Mouse (Mus musculus): ENCODE measurements around the gene Fbxw21. TPM values are rescaled to one million over a fixed set of nuclear protein-coding genes. Genes with fewer than 3 reads are reported as not detected.

Gene Fbxw21
- total and polyA plus RNA-seq, 3 experiments, result not detected

- dilution Hi-C loops (cut with MboI; ENCODE audit: extremely low pct_ligation_motif_present, extremely low pct_unique_long_range_greater_than_20kb, low sequenced_read_pairs) (no loop called here), in situ Hi-C loops (cut with MboI; ENCODE audit: low pct_ligation_motif_present, low pct_unique_long_range_greater_than_20kb, low sequenced_read_pairs) (loop anchor here (5.0 kb wide), 2 partner anchors 34 to 114 kb away; partner anchors contain the start of genes Ccdc51 and Tma7)
- no peaks in the 10 kb centered on the region for H3K79me2 ChIP-seq (replicated peaks; ENCODE audit: control insufficient read depth, extremely low read depth, insufficient read depth, poor library complexity, severe bottlenecking)
- H3K4me2 ChIP-seq (ENCODE audit: insufficient read depth, low read depth, poor library complexity, severe bottlenecking), result no peak overlapping the region
- no peak overlapping the region for H3K9ac ChIP-seq (ENCODE audit: insufficient read depth, low read depth)
- no peaks in the 10 kb centered on the region for H3K36me3 ChIP-seq (replicated peaks in 1 of 2; ENCODE audit: control insufficient read depth in 1 of 2, insufficient read depth in 1 of 2, low read length in 1 of 2)
- H3K9me3 ChIP-seq (replicated peaks; ENCODE audit: low read length), result no peaks in the 10 kb centered on the region
- no peak overlapping the region for H3K4me3 ChIP-seq (replicated peaks in 1 of 3; ENCODE audit: low read depth in 2 of 3, low read length in 2 of 3, poor library complexity in 1 of 3)
- no peak overlapping the region for H3K27ac ChIP-seq (ENCODE audit: insufficient read depth, low read depth)
- DNase-seq (ENCODE audit: extremely low read depth), result no peak
- TF ChIP-seq PAX5 (IDR thresholded peaks at IDR 0.05; ENCODE audit: low read length), result no peak
- no peak for TF ChIP-seq RCOR1 (conservative IDR thresholded peaks at IDR 0.05; ENCODE audit: low read depth, low read length)
- TF ChIP-seq RAD21 (IDR thresholded peaks at IDR 0.05; ENCODE audit: low read depth, low read length), result no peak
- TF ChIP-seq MYC (IDR thresholded peaks at IDR 0.05; ENCODE audit: low read depth, low read length), result no peak
- no peak for TF ChIP-seq ZNF384 (IDR thresholded peaks at IDR 0.05; ENCODE audit: low read depth, low read length)
- H3K4me1 ChIP-seq (ENCODE audit: control insufficient read depth in 1 of 2, insufficient read depth in 2 of 2), result peaks cover 5 to 9% of the 10 kb centered on the region in 2 experiments; a peak in 3 of 4 replicates
- H3K27me3 ChIP-seq (replicated peaks), result peaks cover 55% of the 10 kb centered on the region
Measured at GRCm38 (mm10) chr9:109116205-109116604, 45.6 kb downstream of the Fbxw21 start.

- TF ChIP-seq BHLHE40 (IDR thresholded peaks at IDR 0.05; ENCODE audit: low read depth, low read length) (no peak), MAZ (IDR thresholded peaks at IDR 0.05; ENCODE audit: low read depth, low read length) (no peak), TCF12 (IDR thresholded peaks at IDR 0.05; ENCODE audit: low read depth, low read length) (no peak), POLR2AphosphoS2 (IDR thresholded peaks at IDR 0.05; ENCODE audit: low read depth, low read length) (no peak), E2F4 (IDR thresholded peaks at IDR 0.05; ENCODE audit: insufficient replicate concordance, low read depth, low read length) (no peak), CTCF (conservative IDR thresholded peaks at IDR 0.05 in 1 of 2, IDR thresholded peaks at IDR 0.05 in 1 of 2; ENCODE audit: low read depth in 2 of 2, low read length in 2 of 2) (no peak), ZC3H11A (IDR thresholded peaks at IDR 0.05; ENCODE audit: low read depth, low read length) (no peak), ZNF384 (IDR thresholded peaks at IDR 0.05; ENCODE audit: low read depth, low read length) (no peak), ETS1 (conservative IDR thresholded peaks at IDR 0.05; ENCODE audit: low read depth, low read length) (no peak)
- no peaks in the 10 kb centered on the region for H3K36me3 ChIP-seq (replicated peaks in 1 of 2; ENCODE audit: control insufficient read depth in 1 of 2, insufficient read depth in 1 of 2, low read length in 1 of 2)
- peaks cover 5 to 9% of the 10 kb centered on the region in 2 experiments; a peak in 3 of 4 replicates for H3K4me1 ChIP-seq (ENCODE audit: control insufficient read depth in 1 of 2, insufficient read depth in 2 of 2)
- DNase-seq (ENCODE audit: extremely low read depth), result no peak
- peaks cover 67% of the 10 kb centered on the region for H3K27me3 ChIP-seq (replicated peaks)
- no peak overlapping the region for H3K27ac ChIP-seq (ENCODE audit: insufficient read depth, low read depth)
- H3K9ac ChIP-seq (ENCODE audit: insufficient read depth, low read depth), result no peak overlapping the region
- dilution Hi-C loops (cut with MboI; ENCODE audit: extremely low pct_ligation_motif_present, extremely low pct_unique_long_range_greater_than_20kb, low sequenced_read_pairs) (no loop called here), in situ Hi-C loops (cut with MboI; ENCODE audit: low pct_ligation_motif_present, low pct_unique_long_range_greater_than_20kb, low sequenced_read_pairs) (loop anchor here (5.0 kb wide), 2 partner anchors 33 to 113 kb away; partner anchors contain the start of genes Ccdc51 and Tma7)
- H3K9me3 ChIP-seq (replicated peaks; ENCODE audit: low read length), result no peaks in the 10 kb centered on the region
- no peaks in the 10 kb centered on the region for H3K79me2 ChIP-seq (replicated peaks; ENCODE audit: control insufficient read depth, extremely low read depth, insufficient read depth, poor library complexity, severe bottlenecking)
- H3K4me3 ChIP-seq (replicated peaks in 1 of 3; ENCODE audit: low read depth in 2 of 3, low read length in 2 of 3, poor library complexity in 1 of 3), result no peak overlapping the region
- no peak overlapping the region for H3K4me2 ChIP-seq (ENCODE audit: insufficient read depth, low read depth, poor library complexity, severe bottlenecking)
Measured at GRCm38 (mm10) chr9:109114871-109115270, 47.0 kb downstream of the Fbxw21 start.

- dilution Hi-C loops (cut with MboI; ENCODE audit: extremely low pct_ligation_motif_present, extremely low pct_unique_long_range_greater_than_20kb, low sequenced_read_pairs), result no loop called here
- H3K4me1 ChIP-seq (ENCODE audit: control insufficient read depth in 1 of 2, insufficient read depth in 2 of 2), result peaks cover 5 to 9% of the 10 kb centered on the region in 2 experiments; a peak in 3 of 4 replicates
- no peaks in the 10 kb centered on the region for H3K36me3 ChIP-seq (replicated peaks in 1 of 2; ENCODE audit: control insufficient read depth in 1 of 2, insufficient read depth in 1 of 2, low read length in 1 of 2)
- no peak for DNase-seq (ENCODE audit: extremely low read depth)
- H3K27ac ChIP-seq (ENCODE audit: insufficient read depth, low read depth), result no peak overlapping the region
- no peak overlapping the region for H3K9ac ChIP-seq (ENCODE audit: insufficient read depth, low read depth)
- in situ Hi-C loops (cut with MboI; ENCODE audit: low pct_ligation_motif_present, low pct_unique_long_range_greater_than_20kb, low sequenced_read_pairs), result no loop called here
- TF ChIP-seq NELFE (IDR thresholded peaks at IDR 0.05; ENCODE audit: low read depth, low read length), result no peak
- no peak for TF ChIP-seq USF1 (IDR thresholded peaks at IDR 0.05; ENCODE audit: low read depth, low read length)
- no peak for TF ChIP-seq USF2 (conservative IDR thresholded peaks at IDR 0.05; ENCODE audit: low read depth, low read length)
- no peak for TF ChIP-seq TBP (conservative IDR thresholded peaks at IDR 0.05; ENCODE audit: low read depth, low read length)
- TF ChIP-seq RCOR1 (conservative IDR thresholded peaks at IDR 0.05; ENCODE audit: low read depth, low read length), result no peak
- no peak for TF ChIP-seq CHD1 (IDR thresholded peaks at IDR 0.05; ENCODE audit: low read depth, low read length)
- no peak for TF ChIP-seq POLR2A (IDR thresholded peaks at IDR 0.05; ENCODE audit: low read depth, low read length)
- TF ChIP-seq ZMIZ1 (IDR thresholded peaks at IDR 0.05; ENCODE audit: low read depth, low read length), result no peak
- no peak overlapping the region for H3K4me2 ChIP-seq (ENCODE audit: insufficient read depth, low read depth, poor library complexity, severe bottlenecking)
- H3K27me3 ChIP-seq (replicated peaks), result peaks cover 73% of the 10 kb centered on the region
- H3K9me3 ChIP-seq (replicated peaks; ENCODE audit: low read length), result no peaks in the 10 kb centered on the region
- H3K79me2 ChIP-seq (replicated peaks; ENCODE audit: control insufficient read depth, extremely low read depth, insufficient read depth, poor library complexity, severe bottlenecking), result no peaks in the 10 kb centered on the region
- H3K4me3 ChIP-seq (replicated peaks in 1 of 3; ENCODE audit: low read depth in 2 of 3, low read length in 2 of 3, poor library complexity in 1 of 3), result no peak overlapping the region
Measured at GRCm38 (mm10) chr9:109114276-109114675, 47.6 kb downstream of the Fbxw21 start.

Data from CH12.LX (cell line).